Mouse (Mus musculus) kidney, postnatal 4 days (tissue): Measurements from ENCODE around the gene Crtc3.

ENCODE experiments used
- DNase-seq, 2 experiments: peaks; one replicate each; pipeline ENCODE4 v3.0.0; 2021; ENCODE audit warnings: mixed read lengths in 2 of 2

The Crtc3 gene

DNA sequence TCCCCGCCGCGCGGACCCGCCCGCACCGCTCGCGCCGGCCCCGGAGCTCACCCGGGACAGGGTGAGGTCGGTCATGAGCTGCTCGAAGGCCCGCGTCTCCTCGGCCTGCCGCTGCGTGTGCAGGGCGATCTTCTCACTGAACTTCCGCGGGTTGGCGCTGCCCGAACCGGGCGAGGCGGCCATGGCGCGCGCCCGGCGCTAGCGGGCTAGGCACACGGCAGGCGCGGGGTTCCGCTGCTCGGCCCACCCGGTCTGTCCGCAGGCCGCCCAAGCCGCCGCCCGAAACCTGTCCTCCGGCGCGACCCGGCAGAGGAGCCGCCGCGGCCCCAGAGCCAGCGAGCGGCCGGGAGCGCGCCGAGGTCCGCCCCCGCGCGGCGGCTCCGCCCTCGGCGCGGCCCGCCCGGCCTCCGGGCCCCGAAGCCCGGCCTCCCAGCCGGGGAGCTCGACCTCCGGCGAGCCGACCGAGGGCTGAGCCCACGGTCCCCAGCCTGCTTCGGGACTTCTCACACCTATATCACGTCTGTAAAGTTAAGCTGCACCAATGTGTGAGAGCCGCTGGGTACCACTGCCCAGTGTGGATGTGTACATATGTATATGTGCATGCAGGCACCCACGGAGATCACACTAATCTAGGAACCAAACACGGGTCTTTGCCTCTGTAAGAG is at the start of gene Crtc3:
Gene Crtc3, minus strand, starts transcription at position 322 of the 665 bp plus-strand sequence.
- peak; percentile 77 to 85 for DNase-seq

DNA sequence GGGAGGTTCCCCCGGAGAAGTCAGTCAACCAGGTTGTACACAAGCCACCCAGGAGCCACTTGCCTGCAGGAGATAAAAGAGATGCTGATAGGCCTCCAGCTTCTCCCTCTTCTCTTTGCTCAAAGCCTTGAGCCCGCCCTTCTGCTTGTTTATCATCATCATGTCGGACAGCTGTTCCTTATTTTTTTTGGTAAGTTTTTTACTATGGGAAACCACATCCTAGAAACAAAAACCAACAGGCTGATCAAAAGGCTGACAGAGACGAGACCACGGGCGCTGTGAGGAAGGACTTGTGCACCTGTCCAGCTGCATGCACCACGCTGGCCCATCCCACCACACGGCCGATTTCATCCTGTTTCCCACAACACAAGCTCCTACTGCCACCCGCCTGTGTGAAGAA is 47.5 kb upstream of the Crtc3 start:
- no peak for DNase-seq

DNA sequence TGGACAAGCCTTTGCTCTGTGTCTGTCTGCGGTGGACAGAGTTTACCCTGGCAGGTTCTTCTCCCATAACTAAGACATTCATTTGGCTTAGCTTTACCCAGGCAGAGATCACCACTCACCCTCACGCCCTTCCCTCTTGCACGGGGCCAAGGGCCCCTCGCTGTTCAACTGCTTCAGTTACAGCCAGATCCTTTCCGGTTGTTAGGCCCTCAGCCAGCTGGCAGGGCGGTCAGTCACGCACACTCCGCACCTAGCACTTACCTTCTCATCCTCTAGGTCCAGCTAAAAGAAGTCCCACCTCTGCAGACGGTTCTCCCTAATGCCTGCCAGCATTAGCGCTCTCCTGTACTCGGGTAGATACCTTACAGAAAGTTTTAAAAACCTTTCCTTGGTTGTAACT is 44.3 kb upstream of the Crtc3 start:
- no peak for DNase-seq

DNA sequence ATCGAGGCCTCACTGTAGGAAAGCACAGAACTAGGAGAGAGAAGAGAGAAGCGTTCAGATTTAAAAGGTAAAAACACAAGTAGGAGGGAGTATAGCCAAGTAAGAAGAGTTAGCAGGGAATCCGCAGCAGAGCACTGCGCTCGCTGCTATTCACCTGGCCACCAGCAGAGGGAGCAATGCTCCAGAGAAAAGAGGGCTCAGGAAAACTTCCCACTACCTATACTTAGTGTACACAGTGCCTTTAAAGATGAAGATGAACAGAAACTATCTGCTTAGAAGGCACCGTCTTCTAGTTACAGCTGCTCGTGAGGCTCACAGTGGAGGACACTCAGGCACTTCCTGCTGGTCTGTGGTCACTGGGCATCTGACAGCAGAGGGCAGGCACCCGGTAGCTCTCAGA is 41.0 kb upstream of the Crtc3 start:
- peak; percentile 85 to 86 for DNase-seq

DNA sequence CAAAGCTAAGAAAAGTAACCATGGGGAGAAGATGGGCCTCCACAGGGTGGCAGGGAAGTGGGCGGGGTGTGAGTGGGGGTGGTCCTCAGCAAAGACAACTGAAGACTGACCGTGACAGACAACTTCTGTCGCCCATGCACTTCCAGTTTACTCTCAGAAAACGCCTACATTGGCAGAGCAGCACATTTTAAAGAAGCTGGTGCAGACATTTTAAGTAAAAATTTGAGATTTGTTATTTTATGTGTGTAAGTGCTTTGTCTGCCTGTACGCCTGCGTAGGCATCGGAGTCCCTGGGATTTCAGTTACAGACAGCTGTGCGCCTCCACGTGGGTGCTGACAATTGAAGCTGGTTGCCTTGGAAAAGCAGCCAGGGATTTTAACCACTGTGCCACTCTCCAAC is 32.4 kb upstream of the Crtc3 start:
- DNase-seq: no peak

DNA sequence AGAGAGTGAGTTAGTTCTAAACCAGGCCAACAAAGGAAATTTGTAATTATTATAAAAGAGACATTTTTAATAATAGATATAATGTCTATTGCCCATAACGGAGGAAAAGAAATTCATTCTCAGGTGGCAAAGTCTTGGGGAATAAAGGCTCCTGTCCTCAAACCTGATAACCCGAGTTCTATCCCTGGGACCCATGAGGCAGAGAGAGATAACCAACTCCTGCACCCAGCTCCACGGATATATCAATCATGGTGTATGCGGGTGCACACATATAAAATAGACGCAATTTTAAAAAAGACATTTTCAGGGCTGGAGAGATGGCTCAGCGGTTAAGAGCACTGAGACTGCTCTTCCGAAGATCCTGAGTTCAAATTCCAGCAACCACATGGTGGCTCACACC is 30.9 kb upstream of the Crtc3 start:
- no peak for DNase-seq

DNA sequence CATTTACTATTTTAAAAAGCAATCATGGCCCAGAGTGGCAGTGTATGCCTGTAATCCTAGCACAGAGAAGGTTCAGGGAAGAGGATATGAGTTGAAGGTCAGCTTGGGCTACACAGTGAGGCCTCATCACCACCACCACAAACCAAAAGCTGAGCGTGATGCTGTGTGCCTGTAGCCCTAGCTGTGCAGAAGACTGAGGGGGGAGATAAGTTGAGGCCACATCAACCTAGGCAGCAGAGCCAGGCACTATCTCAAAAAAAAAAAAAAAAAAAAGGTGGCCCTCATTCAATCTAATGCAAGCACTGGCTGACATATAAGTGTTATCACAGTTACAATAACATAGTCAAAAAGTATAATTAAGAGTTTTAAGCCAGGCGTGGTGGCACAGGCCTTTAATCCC is 30.4 kb upstream of the Crtc3 start:
- DNase-seq: no peak

DNA sequence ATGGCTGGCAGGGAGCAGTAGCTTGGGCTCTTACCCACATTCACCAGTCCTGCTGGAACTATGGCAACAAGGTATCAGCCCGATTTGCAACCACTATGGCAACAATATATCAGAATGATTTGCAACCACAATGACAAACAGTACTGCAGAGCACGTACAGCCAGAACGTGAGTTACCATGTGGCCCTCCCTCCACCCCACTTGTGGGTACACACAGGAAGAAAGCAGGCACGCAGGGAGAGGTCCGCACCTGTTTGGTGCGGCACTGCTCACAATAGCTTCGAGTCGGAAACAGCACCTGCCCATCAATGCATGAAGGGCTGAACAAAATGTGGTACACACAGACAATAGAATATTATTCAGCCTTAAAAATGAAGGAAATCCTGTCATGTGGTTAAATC is 29.8 kb upstream of the Crtc3 start:
- DNase-seq: no peak

DNA sequence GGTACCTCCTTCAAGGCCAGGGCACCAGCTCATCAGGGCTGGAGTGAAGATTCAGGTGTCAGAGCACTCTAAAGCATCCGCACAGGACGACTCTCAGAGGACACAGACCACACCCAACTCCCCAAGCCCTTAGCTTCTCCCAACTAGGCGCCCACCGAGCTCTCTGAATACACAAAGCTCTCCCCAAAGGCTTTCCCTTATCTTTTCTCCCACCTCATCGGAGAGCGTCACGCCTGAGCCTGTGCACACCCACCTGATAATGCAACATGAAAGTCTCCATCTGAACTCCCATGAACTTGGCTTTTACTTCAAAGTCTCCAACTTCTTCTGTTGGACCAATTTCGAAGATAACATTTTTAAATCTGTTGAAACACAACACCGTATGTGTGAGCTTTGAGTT is 28.1 kb upstream of the Crtc3 start:
- DNase-seq: no peak

DNA sequence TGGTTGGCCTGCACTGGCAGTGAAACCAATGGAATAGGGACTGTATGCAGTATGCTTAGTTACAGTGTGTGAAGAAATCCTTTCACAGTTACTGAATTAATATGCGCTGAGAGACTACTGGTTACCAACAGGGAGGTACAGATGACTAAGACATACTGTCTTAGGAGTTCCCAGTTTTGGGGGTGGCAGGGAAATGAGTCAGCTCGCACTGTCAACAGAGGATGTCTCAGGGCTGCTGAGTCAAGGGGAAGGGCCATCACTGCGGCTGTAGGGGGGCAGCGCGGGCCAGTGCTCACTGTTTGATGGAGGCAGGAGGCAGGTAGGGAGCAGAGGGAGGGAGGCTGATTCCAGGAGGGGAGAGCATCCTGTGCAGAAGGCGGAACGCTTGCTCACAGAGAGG is 26.6 kb upstream of the Crtc3 start:
- DNase-seq: peak in 1 of 2 experiments; percentile 10

DNA sequence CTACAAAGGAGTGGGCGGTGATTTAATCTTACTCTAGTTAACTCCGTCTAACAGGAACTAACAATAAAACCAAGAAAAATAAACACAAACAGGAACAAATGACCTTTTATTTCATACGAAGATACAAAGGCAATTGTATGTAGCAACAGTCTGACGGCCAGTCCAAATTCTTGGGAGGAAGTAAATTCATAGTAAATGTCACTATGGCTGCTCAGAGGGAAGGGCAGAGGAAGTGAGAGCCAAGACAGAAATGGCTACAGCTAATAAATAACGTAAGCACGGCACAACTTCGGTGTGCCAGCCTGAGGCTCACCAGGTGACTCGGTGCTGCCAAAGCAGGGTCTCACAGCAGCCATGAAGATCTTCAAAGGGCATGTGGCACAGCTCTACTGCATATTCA is 22.8 kb upstream of the Crtc3 start:
- no peak for DNase-seq

DNA sequence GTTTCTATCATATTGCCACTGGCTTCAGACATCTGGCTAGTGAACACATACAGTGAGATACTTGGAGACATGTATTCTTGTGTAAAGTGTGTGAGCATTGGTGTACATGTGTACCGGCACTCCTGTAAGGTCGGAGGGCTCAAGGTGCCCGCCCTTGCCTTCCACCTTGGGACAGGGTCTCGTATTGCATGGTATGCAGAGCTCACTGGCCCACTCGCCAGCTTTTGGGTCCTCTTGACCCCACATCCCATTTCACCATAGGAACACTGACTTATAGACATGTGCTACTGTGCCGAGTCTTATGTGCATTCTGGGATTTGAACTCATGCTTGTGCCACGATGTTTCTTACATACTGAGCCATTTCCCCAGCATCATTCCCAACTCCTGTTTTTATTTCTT is 21.7 kb upstream of the Crtc3 start:
- no peak for DNase-seq

DNA sequence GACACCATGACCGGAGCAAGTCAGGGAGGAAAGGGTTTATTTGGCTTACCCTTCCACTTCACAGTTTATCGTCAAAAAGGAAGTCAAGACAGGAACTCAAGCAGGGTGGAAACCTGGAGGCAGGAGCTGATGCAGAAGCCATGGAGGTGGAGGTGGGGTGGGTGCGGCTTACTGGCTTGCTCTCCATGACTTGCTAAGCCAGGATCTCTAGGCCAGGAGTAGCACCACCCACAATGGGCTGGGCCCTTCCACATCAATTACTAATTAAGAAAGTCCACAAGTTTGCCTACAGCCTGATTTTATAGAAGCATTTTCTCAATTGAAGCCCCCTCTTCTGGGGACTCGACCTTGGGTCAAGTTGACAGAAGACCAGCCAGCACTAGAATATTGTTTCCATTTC is 15.4 kb upstream of the Crtc3 start:
- DNase-seq: no peak

DNA sequence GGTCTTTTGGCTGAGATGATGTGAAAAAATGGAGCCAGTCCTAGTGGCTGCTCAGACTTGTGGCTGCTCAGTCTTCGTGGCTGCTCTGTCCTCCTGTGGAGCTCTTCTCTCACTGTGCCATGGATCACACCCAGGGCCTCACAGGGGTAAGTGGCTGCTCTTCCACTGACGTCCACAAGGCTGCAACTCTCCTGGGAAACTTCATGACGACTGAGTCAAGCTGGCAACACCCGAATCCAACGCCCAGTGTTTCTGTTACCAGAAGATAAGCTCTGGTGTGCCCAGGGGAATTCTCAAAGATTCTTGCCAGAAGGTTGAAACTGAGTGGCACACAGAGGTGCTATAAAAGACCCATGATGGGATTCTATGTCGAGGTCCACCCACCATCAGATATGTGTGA is 13.8 kb upstream of the Crtc3 start:
- DNase-seq: no peak

DNA sequence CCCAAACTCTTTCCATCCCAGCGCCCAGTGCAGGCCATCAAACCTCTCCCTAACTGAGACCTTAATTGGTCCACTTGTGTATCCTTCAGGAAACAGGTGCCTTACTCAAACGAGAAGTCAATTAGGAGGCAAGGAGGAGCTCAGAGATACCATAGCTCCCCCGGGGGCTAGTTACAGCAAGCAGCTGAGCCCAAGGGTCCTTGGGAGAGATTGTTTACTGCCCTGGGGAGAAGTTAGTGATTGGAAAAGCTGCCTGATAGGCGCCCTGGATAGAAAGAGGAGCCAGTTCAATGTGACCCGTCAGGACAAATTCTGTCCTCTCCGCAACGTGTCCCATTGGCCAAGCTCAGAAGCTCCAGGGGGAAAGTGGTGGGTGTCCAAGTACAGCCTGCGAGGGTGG is 11.0 kb upstream of the Crtc3 start:
- no peak for DNase-seq

DNA sequence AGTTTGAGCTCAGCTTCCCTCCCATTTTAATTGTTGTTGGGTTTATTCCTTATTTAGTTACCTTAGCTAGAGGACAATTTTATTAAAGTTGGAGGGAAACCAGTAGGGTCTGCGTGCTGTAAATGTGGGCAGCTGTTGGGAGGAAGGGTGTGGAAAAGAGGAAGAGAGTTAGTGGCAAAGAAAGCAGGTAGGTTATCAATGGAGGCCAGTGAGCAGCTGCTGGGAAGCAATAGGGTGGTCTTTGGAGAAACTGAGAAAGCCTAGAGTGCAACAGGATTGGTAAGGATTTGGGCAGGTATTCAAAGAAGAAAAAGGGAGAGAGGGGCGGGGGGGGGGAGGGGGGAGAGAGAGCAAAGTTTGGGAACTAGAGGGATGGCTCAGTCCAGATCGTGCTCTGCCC is 10.3 kb upstream of the Crtc3 start:
- DNase-seq: no peak

DNA sequence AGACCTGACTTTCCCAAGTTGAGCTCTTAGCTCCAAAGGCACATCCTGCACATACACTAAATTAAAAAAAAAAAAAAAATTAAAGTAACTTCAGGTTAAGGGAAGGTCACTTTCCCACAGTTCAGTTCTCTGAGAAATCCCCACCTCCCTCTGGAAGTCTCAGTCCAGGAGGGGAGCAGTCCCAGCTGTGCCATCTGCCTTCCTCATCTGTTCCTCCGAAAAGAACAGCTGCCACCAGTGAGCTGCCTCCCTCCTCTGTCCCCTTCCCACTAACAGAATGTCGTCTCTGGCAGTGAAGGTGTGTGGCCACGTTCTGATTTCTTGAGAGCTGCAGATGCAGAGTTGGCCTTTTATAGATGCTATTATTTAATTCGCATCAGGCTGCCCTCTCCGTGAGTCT is 9.2 kb upstream of the Crtc3 start:
- DNase-seq: no peak

DNA sequence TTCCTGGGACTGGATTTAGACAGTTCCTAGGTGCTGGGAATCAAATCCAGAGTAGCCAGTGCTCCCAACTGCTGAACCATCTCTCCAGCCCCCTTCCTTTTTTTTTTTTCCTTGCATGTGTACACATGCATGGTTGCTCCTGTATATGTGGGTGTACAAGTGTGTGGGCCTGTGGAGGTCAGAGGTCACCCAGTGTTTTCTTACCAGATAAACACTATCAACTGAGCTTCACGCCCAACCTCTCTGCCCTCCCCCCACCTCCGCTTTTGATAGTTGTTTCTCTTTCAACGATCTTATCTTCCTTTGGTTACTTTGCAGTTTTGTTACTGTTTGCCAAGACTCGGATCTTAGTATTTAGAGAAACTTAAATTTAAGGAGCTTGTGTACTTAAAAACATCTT is 8.2 kb upstream of the Crtc3 start:
- DNase-seq: peak in 1 of 2 experiments; percentile 26

DNA sequence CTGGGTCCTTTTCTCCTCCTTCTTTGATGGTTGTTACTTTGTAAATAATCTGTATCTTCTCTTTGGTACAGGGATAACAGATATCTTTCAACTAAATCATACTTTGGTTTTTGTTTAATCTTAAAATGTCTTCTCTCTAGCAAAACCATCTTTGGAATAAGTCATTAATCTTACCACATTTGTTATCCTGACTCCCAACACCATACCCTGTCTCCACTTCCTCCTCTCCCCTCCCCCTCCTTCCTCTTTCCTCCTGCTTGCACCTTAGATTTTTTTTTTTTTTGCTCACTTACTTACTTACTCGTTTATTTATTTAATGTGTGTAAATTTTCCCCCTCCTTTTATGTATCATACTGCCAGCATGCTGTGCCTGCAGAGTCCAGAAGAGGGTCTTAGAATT is 7.7 kb upstream of the Crtc3 start:
- no peak for DNase-seq

DNA sequence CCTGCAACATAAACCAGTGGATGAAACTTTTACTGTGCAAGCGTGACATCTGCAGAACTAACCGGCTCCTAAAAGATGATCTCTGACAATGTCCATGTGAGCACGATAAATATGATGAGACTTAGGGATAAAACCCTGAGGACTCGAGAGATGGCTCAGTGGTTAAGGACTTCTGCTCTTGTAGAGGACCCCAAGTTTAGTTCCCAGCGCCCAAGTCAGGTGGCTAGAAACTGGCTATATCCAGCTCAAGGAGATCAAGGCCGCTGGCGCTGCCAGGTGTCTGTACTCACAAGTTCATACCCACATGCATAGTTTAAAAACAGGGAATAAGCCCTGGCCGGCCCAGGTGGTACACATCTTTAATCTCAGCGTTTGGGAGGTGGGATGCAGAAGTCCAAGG is 3.8 kb upstream of the Crtc3 start:
- no peak for DNase-seq

DNA sequence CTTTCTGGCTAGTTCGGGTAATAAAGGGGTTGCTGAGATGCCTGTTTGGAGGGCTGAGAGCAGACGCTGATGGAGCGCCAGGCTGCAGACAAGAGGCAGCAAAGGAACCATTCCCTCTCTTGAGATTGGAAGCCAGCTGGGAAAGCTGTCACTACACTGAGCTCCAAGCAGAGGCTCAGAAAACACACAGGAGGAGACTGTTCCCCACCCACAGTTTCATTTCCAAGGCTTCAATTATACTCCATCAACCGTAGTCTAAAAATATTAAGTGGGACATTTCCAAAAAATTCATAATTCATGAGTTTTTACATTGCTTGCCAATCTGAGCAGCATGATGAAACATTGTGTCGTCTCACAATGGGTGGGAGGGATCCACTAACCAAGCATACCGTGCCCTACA is 2.5 kb upstream of the Crtc3 start:
- DNase-seq: no peak

DNA sequence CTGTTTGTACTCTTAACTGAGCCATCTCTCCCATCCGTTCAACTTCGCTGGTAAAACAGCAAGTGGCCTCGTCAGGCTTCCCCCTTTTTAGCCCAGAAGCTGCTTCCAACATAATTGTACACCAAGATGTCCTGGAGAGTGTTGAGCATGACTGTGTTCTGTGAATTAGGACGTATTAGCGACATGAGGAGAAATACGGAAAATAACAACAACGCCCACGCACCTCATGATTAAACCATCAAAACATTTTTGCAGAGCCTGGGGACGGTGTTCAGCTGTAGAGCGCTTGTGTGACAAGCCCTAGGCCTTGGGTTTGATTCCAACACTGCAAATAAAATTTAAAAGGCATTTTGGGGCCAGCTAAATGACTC is 529 bp upstream of the Crtc3 start:
- no peak for DNase-seq

DNA sequence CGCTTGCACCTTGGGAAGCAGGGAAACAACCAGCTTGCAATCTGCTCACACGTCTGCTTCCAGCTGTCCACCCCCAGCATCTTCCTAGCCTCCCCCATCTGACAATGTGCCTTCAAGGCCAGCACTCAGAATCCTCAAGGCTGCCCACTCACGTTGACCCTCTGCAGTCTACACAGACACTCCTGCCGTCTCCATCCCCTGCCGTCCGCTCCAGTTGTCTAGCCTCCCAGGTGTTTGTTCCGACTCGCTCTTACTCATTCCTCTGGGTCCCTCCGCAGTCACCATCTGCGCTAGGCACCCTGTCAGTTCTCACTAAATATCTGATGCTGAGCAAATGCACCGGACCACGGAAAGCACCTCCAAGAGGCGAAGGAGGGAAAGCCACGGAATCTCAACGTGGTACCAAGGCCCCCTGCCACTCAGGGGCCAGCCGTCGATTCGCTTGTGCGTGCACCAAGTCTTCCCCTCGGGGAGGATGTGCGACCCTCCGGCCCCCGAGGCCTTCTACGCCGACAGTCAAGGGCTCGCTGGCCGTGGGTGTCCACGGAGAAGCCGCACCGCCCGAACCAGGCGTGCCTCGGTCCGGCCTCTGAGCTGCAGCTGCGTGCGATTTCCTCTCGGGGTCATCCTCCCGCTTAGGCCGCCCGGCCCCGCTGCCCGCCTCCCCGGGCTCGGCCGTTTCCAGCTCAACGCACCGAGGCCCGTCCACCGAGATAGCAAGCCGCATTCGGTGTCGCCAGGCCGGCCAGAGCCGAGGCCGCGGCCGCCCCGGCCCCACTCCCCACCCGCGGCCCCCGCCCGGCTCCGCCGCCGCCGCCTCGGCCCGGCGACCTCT is 739 bp downstream of the Crtc3 start:
- peak; percentile 72 to 80 for DNase-seq

DNA sequence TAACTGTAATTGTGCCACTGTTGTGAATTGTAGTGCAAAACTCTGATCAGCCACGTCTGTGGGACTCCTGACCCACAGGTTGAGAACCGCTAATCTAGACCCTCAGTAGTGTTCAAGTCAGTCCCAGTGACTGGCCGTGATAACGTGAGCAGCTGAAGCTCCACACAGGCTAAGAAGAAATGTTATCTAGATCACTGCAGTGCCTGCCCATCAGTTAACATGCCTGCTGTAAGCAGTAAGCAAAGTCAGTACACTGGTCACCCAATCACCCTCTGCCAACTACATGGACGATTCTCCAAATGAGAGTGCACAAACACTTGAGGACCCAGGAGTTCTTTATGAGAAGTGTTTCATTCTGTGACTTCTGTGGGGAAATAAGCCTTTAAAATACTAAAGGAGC is 3.0 kb downstream of the Crtc3 start:
- DNase-seq: no peak

DNA sequence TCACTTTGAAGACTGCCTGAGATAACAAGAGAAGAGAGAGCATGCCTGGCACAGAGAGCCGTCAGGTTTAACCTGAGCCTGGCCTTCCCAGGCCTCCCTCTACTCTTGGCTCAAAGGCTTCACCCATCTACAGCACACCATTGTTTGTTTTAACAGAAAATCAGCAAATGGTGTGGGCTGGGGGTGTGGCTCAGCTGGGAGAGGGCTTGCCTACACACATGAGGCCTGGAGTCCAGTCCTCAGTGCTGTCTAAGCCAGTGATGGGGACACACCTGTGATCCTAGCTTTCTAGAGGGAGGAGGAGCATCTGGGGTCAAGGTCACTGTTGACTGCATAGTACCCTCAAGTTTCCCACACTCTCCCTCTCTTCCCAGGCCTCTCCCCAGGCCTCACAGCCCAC is 6.0 kb downstream of the Crtc3 start:
- DNase-seq: no peak
